Mouse (Mus musculus): Measurements from ENCODE around the gene Tcf7l1. TPM values are rescaled to one million over a fixed set of nuclear protein-coding genes. Genes with fewer than 3 reads are reported as not detected.

Tcf7l1 gene
- total RNA-seq, 2 experiments from 2014 or later = 6.0 TPM

DNA sequence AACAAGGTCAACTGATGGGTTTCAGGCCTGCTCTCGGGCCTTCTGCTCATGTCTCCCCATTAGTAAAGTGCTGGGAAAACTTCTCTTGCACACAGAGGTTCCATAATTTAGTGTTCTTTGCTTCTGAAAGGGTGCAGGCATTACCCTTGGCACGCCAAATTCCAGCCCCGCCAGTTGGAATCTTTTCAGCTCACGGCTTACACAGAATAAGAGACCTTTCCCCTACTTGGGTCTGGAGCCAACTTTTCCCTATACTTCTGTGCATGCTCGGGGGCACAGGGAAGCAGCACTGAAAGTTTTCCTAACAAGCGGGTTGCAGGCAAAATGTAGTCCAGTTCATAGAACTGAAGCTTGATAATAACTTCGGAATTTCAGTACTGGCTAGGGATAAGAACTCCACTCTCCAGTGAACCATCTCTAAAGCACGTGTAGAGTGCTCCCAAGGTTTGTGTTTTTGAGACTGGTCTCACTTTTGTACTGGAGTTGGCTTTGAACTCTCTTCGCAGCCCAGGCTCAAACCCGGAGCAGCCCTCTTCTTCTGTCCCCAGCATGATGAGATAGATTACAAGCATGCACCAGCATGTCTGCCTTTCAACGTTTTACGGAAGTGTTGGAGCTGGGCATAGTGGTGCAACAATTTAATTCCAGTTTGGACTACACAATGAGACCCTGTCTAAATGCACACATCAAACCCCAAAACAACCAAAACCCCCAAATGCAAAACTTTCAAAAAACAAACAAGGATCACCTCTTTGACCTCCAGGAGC lies 190.1 kb downstream of the Tcf7l1 start:
- peak; percentile 51 to 64 for DNase-seq (ENCODE audit: low spot score in 2 of 2)

DNA sequence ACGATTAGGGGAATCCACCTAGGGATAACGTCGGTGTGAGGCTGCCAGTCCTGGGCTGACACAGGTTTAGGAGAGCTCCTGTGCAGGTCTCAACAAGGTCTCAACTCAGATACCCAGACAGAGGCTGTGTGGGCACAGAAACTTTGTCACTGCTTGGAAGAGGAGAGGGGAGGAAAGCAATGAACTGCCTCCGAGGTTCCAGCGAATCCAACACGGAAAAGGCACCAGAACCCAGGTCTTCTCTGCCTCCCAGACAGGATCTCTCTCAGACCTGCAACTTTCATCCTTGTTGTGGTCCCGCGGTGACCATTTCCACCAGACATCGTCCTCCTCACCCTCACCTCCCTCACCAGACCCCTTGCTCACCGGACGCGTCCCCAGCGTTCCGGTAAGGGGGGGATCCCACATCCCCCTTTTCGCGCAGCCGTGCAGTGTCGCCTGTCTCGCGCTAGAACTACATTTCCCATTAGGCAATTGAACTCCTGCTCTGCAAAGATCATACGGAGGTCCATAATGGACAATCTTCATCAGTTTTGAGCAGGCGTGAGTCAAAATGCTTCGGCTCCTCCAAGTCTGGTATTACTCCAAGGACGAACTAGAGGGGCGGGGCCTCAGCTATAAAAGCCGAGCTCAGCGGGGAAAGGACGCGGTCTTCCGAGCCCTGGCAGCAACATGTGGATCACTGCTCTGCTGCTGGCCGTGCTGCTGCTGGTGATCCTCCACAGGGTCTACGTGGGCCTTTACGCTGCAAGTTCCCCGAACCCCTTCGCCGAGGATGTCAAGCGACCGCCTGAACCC lies 190.9 kb downstream of the Tcf7l1 start, which contains the start of the genes Elmod3 and Retsat:
Gene Elmod3 (minus strand): TSS at position 458 of the 798 bp plus-strand sequence.
Gene Retsat (plus strand): TSS at position 520 of the 798 bp plus-strand sequence.
- DNase-seq (ENCODE audit: low spot score in 2 of 2) = peak; percentile 86

DNA sequence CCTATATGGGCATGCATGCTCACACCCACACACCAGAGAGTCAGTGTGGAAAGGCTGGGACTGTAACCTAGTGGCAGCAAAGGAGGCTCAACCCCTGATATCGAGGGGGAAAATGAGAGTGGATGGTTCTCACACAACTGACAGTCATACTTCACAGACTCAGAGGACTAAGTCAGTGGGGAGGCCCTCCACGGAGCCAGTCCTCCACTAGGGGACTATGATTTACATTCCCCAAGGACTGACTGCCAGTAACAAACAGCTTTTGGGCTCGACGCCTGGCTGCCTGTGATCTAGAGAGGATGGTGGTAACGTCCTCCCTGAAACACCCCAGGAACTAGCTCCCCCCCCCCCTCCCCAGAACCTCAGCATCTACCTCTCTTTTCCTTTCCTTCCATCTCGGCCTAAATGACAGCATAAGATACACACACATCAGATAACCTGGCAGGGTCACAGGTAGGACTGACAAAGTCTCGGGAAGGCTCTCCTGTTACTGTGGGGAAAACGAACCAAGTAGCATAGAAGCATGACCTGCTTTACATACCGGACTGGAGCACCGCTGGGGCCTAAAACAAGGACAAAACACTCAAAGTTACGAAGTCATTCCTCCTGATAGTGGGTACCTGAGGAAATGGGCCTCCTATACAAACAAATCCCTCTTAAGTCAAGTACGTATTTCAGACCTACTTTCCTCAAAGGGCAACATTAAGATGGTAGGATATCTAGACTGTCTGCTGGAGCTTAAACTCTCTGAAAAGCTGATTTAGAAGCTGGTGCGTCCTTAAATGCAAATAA lies 191.8 kb downstream of the Tcf7l1 start:
- peak in 1 of 2 experiments; percentile 45 for DNase-seq (ENCODE audit: low spot score in 2 of 2)

DNA sequence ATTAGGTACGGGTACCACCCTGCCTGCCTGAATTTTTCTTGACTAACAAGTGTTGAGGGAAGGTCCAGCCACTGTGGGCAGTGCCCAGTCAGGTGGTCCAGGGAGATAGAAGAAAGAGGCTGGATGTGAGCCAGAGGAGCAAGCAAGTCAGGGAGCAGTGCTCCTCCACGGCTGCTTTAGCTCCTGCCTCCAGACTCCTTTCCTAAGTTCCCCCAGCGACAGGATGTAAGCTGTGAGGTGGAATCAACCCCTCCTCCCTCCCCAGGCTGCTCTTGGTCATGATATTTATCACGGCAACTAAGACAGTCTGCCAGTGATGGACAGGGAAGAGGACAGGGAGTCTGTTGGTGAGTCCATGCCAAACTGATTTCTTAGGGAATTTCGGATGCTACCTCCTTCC lies 195.1 kb downstream of the Tcf7l1 start:
- DNase-seq (ENCODE audit: low spot score in 2 of 2) = no peak

DNA sequence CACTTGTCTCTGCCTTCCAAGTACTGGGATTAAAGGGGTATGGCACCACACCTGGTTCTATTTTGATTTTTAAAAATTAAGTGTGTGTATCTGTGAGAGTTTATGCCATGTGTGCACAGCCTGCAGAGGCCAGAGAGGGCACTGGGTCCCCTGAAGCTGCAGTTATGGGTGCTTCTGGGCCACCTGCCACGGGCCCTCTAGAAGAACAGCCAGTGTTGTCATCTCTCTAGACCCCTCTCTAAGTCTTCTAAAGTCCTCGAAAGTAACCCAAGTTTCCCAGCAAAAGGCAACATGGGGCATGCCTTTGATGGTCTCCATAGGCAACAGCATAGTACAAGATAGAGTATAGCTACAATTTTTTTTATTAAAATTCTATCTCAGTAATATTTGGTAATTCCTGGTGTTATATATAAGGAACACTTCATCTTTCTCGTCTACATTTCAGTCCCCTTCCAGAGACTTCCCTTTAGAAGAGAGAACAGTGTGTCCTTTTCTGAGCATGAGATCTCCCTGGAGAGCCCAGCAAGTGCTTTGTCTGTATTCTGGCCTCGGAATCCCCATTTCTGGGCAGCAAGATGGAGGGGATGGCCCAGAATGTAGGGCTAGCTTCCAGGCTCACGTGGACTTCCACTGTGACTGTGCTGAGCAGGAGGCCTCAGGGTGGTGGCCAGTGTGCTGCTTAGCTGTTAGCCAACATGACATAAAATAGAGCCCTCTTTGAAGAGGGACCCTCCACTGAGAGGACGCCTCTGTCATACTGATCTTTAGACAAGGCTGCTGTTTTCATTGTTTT lies 195.8 kb downstream of the Tcf7l1 start:
- peak in 1 of 2 experiments; percentile 49 for DNase-seq (ENCODE audit: low spot score in 2 of 2)

DNA sequence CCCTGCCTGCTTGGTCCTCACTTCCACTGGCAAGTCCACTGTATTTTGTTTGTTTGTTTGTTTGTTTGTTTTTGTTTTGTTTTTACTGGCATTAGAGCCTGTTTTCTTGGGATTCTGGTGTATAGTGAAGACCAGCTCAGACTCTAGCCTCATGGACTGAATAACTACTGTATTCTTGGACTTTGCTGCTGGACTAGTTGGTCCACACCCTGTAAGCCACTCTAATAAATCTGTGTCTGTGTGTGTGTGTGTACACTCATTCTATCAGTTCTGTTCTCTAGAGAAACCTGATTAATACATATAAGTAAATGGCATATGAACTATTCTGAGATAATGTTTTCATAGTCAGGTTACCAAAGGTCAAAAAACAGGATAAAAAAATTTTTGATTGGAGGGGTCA lies 198.9 kb downstream of the Tcf7l1 start:
- no peak for DNase-seq (ENCODE audit: low spot score in 2 of 2)

DNA sequence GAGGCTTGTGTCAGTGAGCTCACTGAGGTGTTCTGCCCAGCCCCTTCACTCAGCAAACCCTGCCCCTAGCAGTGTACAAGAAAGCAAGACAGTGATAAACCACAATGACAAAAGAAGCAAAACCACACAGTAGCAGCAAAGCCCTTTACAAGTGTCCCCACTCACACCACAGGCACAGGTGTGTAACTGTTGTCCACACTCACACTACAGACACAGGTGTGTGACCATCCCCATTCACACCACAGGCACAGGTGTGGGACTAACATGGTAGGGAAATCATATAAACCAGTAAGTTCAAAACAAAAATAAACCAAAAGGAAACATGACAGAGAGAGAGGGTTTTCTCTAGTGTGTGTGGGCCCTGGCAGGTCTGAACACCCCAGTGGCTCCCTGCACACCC lies 200.7 kb downstream of the Tcf7l1 start:
- no peak for DNase-seq (ENCODE audit: low spot score in 2 of 2)

DNA sequence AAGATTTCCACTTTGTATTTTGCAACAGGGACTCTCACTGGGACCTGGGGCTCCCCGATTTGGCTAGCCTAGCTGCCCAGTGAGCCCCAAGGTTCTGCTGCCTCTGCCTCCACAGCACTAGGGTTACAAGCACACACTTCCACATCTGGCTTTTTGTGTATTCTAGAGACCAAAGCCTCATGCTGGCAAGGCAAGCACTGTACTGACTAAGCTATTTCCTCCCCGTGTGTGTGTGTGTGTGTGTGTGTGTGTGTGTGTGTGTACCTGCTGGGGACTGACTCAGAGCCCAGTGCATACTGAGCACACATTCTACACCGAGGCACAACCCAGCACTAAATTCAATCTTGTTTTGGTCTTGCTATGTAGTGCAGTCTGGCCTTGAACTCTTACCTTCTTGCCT lies 202.4 kb downstream of the Tcf7l1 start:
- DNase-seq (ENCODE audit: low spot score in 2 of 2) = no peak

DNA sequence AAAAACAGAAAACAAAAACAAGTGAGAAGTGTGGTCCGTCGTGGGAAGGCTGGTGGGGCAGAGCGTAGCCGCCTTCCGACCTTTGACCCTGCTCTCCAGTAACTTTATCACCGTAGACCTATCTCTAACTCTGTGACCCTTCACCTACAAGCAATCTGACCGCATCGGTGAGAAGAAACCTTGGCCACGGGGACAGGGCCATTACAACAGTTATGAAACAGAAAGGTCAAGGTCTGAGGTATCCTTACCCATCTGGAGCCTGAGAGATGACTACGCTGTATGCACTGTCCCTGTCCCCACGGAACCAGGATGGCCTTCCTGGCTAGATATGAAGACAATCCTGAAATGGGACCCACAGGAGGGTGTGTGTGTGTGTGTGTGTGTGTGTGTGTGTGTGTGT lies 204.9 kb downstream of the Tcf7l1 start:
- no peak for DNase-seq (ENCODE audit: low spot score in 2 of 2)

DNA sequence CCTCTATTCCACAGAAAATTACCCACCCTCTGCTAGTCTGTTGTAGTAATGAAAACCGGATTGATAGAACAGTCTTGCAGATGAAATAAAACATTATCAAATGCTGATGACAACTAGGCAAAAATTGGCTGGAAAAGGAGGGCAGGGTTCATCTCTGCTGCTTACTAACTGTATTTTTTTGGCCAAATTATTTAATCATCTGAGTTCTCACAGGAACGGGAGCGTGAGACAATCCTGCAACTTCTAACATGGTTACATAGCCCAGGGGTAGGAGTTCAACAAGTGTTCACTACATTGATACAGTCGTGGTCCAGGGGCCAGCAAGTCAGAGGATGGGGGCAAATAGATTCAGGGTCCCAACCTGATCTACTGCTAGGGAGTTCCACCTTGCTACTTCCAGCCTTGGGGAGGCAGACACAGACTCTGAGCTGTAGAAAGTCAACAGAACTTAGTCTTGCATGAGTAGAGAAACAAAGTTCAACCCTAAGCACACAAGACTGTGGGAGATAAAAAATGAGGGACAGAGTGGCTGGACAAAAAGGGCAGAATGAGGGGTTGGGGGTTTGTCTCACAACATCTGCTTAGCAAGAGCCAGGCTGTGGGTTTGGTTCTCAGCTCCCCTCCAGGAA lies 205.7 kb downstream of the Tcf7l1 start:
- no peak for DNase-seq (ENCODE audit: low spot score in 2 of 2)

DNA sequence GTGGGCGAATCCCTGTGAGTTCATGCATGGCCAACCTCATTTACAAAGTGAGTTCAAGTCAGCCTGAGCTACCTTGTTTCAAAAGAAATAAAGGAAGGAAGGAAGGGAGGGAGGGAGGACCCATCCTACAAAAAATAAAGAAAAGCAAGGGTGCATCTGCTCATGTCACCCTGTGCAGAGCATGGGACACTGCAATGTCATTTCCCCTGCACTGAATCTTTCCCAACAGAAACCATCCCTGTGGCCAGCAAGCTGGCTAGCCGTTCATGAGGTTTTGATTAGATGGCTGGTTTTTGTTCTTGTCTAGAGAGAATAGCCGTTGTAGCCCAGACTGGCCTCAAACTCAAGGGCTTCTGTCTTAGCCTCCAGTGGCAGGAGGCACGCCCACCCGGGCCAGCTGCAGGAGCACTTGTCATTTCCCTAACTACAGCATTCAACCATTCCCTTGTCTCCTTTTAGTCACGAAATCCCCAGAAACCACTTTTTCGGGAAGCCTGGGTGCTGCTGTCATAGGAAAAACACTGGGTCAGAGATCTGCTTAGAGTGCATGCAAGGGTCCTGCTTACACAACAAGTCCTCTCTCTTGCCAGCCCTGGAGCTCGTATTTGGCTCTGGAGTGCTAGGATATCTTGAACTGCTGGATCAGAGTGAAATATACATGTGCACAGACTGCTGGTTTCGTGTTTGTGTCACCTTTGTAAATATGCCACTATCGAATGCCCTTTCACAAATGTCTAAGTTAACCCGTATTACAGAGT lies 207.2 kb downstream of the Tcf7l1 start:
- no peak for DNase-seq (ENCODE audit: low spot score in 2 of 2)

Other genes with a start within 250 kb of the Tcf7l1 start
- gene Capg, start 244.9 kb downstream of the Tcf7l1 start, total RNA-seq (2021) = 1 to 10 TPM; 2.1 to 3.4 TPM
- 10 to 100 TPM; 19.1 to 19.7 TPM for gene Elmod3, start 190.8 kb downstream of the Tcf7l1 start, total RNA-seq (2021)
- 10 to 100 TPM; 34.3 to 35.6 TPM for gene Retsat, start 190.8 kb downstream of the Tcf7l1 start, total RNA-seq (2021)
- 10 to 100 TPM; 49.7 to 51.1 TPM for gene Tgoln1, start 172.3 kb downstream of the Tcf7l1 start, total RNA-seq (2021)
- gene Kcmf1, start 110.7 kb upstream of the Tcf7l1 start, total RNA-seq (2021) = 10 to 100 TPM; 63.3 to 65.6 TPM
- gene Tmsb10, start 169.5 kb upstream of the Tcf7l1 start, total RNA-seq (2021) = 1,000 to 10,000 TPM; 1,683 to 1,895 TPM

Measured in layer of hippocampus, postnatal 10 days (tissue).